Comparison of ENCODE assay signal across 8 mouse cellular contexts in genomic region chr15:96936216-96936615, GRCm38 (mm10).
A peak's percentile ranks its signal among the peaks of the same experiment; 100 is the strongest.
DNase-seq lines count a peak whose midpoint lies in the region; ATAC-seq and TF ChIP-seq lines count a peak whose summit lies in the region.

No protein-coding gene starts in this region.

- H3K4me1 ChIP-seq in heart, adult 2 months (ENCODE audit: control insufficient read depth, insufficient read depth, low read length), result no peaks in the 10 kb centered on the region
- no peaks in the 10 kb centered on the region for H3K4me1 ChIP-seq in neural tube, embryonic 11.5 days (ENCODE audit: control insufficient read depth, insufficient read depth, low read length)
- peaks cover 4% of the 10 kb centered on the region; the same call in 1 of the 2 replicates for H3K4me1 ChIP-seq in liver, embryonic 13.5 days (replicated peaks)

- no peak overlapping the region; the same call in 1 of the 2 replicates for H3K9ac ChIP-seq in heart, adult 2 months (ENCODE audit: low read depth, low read length)
- no peak overlapping the region for H3K9ac ChIP-seq in neural tube, embryonic 11.5 days (ENCODE audit: low read length)
- H3K9ac ChIP-seq in liver, embryonic 13.5 days, result no peak overlapping the region

- intact Hi-C loops in heart, adult 2 months (cut with DNase I), result loop anchor here (1.0 to 5.0 kb wide), 4 partner anchors 184 to 394 kb away; no protein-coding TSS in a partner anchor

- peak overlapping the region; percentile 34 for H3K4me2 ChIP-seq in neural tube, embryonic 11.5 days (ENCODE audit: low read depth)
- 0 out of 2 replicates have a peak overlapping the region, but pooled peaks have one; percentile 33 for H3K4me2 ChIP-seq in liver, embryonic 13.5 days

- H3K27me3 ChIP-seq in heart, adult 2 months (ENCODE audit: control insufficient read depth, insufficient read depth, low read length), result no peaks in the 10 kb centered on the region
- H3K27me3 ChIP-seq in neural tube, embryonic 11.5 days (ENCODE audit: control insufficient read depth, insufficient read depth, low read length), result no peaks in the 10 kb centered on the region
- H3K27me3 ChIP-seq in liver, embryonic 13.5 days, result no peaks in the 10 kb centered on the region

- peak overlapping the region; percentile 16; the same call in 1 of the 2 replicates for H3K27ac ChIP-seq in heart, adult 2 months
- H3K27ac ChIP-seq in neural tube, embryonic 11.5 days (ENCODE audit: low read depth, low read length), result no peak overlapping the region
- no peak overlapping the region for H3K27ac ChIP-seq in liver, embryonic 13.5 days

- H3K36me3 ChIP-seq in heart, adult 2 months (ENCODE audit: control insufficient read depth, insufficient read depth, low read length), result no peaks in the 10 kb centered on the region
- no peaks in the 10 kb centered on the region for H3K36me3 ChIP-seq in neural tube, embryonic 11.5 days (ENCODE audit: control insufficient read depth, insufficient read depth, low read length)
- no peaks in the 10 kb centered on the region for H3K36me3 ChIP-seq in liver, embryonic 13.5 days

- no peak for DNase-seq in heart, adult 2 months
- no peak for DNase-seq in heart, adult 11 months
- DNase-seq in neural tube, embryonic 11.5 days (ENCODE audit: low spot score), result no peak
- no peak for DNase-seq in neural tube, embryonic 10.5 days (ENCODE audit: extremely low spot score, low spot score)
- DNase-seq in liver, embryonic 13.5 days, result no peak
- DNase-seq in frontal cortex, postnatal 10 days (ENCODE audit: low spot score in 2 of 2), result no peak

- TF ChIP-seq CTCF in heart, adult 2 months (IDR thresholded peaks at IDR 0.05), result no peak

- no peak for ATAC-seq in neural tube, embryonic 11.5 days (ENCODE audit: insufficient read depth, low FRiP score, low TSS enrichment)
- ATAC-seq in liver, embryonic 13.5 days (ENCODE audit: low read depth), result no peak
- no peak for ATAC-seq in cerebellum, adult (ENCODE audit: insufficient number of reproducible peaks, low FRiP score, low TSS enrichment)
- ATAC-seq in inflammation-experienced regulatory T-cells, adult 6 months, result no peak

- 0 out of 2 replicates have a peak overlapping the region, but pooled peaks have one; percentile 28 for H3K4me3 ChIP-seq in heart, adult 2 months
- no peak overlapping the region for H3K4me3 ChIP-seq in neural tube, embryonic 11.5 days (ENCODE audit: low read depth, low read length)
- H3K4me3 ChIP-seq in liver, embryonic 13.5 days (replicated peaks), result no peak overlapping the region

- 80% methylated on average over 5 of the region's 5 CpGs for WGBS in heart, adult 2 months
- WGBS in neural tube, embryonic 11.5 days, result 84% methylated on average over 5 of the region's 5 CpGs
- WGBS in liver, embryonic 13.5 days (ENCODE audit: insufficient replicate concordance), result 66% methylated on average over 5 of the region's 5 CpGs

- no peaks in the 10 kb centered on the region for H3K79me2 ChIP-seq in heart, adult 2 months (replicated peaks; ENCODE audit: control insufficient read depth, insufficient read depth, low read length)

- TF ChIP-seq POLR2A in heart, adult 2 months (IDR thresholded peaks at IDR 0.05; ENCODE audit: insufficient read depth, low read depth, low read length), result no peak

- no peak for TF ChIP-seq EP300 in heart, adult 2 months (IDR thresholded peaks at IDR 0.05; ENCODE audit: insufficient read depth, low read depth, low read length)

- H3K9me3 ChIP-seq in neural tube, embryonic 11.5 days (ENCODE audit: control insufficient read depth, low read length), result no peaks in the 10 kb centered on the region
- no peaks in the 10 kb centered on the region for H3K9me3 ChIP-seq in liver, embryonic 13.5 days (replicated peaks)
